Mouse (Mus musculus): Measurements from ENCODE around the gene Gm17078.
"Not testable (repeated sequence)": the region's sequence is repeated elsewhere in the genome, so short reads cannot be mapped to it uniquely, and the experiment has no call there.

GRCm38 (mm10) chr14:51632426-51632825, 21.3 kb upstream of the Gm17078 start:
- TF ChIP-seq POLR2A (IDR thresholded peaks at IDR 0.05; ENCODE audit: borderline replicate concordance, control insufficient read depth, low read depth, low read length); CTCF (IDR thresholded peaks at IDR 0.05; ENCODE audit: control insufficient read depth, insufficient read depth, low read length): not testable (repeated sequence)
